Mouse (Mus musculus) frontal cortex, adult (tissue): ENCODE results near the gene Bub1.
A peak's percentile ranks its signal among the peaks of the same experiment; 100 is the strongest.

Experiments used
- ATAC-seq: cut with Nextera tagmentation; 2 replicates; pipeline ENCODE4 v1.9.2; 2017; ENCODE audit warnings: mild to moderate bottlenecking, moderate library complexity, mixed read lengths; ENCODE audit not compliant: low TSS enrichment

Bub1 gene

GRCm38 (mm10) chr2:127831401-127832102 lies at the start of gene Bub1:
Gene Bub1, minus strand, starts transcription at chr2:127831865.
- ATAC-seq: peak; percentile 100

GRCm38 (mm10) chr2:127881063-127881462 lies 49.4 kb upstream of the Bub1 start:
- ATAC-seq: no peak

GRCm38 (mm10) chr2:127864381-127864780 lies 32.7 kb upstream of the Bub1 start:
- ATAC-seq: no peak

DNA sequence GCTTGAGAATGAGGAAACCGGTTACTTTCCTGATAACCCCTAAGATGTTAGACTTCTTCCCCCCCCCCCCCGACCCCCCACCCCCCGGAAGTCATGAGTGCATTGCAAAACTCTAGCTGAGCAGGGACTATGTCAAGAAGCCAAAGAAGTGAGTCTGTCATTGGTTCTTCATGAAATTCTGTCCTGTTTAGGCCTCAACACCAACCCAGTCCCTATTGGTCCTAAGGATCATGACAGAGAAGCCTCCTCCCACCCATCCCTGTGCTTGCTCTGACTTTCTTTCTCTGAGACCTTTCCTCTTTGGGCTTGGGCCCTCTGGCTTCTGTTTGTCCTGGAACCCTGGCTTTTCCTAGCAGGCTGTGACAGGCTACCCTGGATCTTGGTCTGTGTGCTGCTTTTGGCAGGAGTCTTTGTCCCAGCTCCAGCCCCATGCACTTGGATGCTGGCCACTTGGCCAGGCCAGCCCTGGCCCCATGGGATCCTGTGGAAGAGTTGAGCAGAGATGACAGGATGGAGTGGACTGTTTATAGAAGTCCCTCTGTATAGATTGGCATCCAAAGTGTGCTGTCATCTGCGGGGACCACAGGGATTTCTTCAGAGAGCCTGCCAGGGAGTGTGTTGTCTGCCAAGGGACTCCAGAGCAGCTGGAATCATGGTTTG lies 22.8 kb upstream of the Bub1 start:
- 0 out of 2 replicates have a peak, but pooled peaks have one; percentile 20 for ATAC-seq

DNA sequence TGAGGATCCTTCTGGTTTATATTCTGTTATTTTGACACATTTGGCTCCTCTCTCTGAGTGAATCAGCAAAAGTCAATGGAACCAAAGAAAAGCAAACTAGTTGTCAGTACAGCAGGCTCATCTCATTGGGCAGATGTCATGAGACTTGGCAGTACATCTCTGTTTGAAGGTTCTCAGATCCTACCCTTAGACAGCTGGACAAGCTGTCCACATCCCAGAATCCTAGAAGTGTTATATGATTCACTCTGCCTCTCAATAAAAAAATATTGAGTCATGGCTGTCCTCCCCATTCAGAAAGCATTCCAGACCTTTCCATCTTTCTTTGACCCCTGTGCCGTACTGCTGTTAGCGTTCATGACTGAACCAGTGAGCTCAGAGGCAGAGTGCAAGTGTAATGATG lies 18.7 kb upstream of the Bub1 start:
- ATAC-seq: no peak

DNA sequence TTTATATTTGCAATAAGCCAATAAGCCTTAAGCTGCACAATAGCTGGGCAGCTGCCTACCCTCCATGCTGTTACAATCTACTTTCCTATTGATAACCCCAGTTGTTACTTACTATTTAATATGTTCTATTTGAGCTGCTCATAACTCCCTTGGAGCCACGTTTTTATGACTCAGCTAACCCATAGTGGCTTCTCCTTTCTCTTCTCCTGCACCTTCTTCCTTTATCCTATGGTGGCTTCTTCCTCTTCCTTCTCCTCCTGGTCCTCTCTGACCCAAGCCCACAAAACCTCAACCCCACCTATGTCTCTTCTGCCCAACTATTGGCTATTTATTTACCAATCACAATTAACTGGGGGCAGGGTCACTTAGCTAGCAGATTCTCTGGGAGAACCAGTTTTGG lies 14.9 kb upstream of the Bub1 start:
- ATAC-seq: no peak

DNA sequence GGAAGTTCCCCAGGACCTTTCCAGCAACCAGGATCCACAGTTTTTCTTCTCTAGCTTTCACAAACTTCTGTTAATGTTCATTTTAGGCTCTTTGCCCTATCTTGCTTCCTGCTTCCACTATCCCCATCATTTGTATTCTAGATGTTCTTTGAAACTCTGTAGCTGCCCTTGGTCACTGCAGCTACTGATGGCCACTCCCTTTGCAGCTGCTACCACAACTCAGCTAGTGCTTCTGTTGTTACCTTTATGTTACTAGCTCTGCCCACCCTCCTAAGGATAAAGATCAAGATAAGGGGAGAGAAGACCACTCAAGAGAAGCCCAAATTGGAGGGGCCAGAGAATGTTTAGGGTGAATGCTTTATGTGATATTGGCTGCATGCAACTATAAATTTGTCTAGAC lies 14.3 kb upstream of the Bub1 start:
- ATAC-seq: no peak

DNA sequence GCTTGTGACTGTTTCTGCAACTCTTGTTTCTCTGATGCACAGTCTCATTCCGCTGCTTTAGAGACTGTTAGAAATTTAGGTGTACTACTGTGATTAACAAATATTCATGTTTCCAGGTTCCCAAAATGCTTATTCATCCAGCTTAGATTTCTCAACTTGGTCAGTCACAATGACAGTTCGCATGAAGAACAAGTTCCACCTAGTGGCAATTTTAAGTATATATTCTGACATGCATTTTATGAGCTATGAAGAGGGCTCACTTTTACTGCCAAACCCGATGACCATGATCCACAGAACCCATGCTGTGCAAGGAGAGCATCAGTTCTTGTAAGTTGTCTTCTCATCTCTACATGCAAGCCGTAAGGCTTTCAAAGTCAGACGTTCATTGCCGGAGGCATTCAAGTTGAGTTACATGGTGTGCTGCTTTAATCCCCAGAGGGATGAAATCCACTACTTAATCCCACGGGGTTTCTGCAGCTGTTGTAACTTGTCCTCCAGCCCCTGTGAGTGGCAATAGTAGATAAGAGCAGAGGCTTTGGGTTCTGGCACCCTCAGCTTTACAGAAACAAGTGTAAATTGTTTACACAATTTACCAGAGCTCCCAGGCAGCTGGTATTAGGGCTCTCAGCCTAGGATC lies 13.8 kb upstream of the Bub1 start:
- ATAC-seq: peak; percentile 81

DNA sequence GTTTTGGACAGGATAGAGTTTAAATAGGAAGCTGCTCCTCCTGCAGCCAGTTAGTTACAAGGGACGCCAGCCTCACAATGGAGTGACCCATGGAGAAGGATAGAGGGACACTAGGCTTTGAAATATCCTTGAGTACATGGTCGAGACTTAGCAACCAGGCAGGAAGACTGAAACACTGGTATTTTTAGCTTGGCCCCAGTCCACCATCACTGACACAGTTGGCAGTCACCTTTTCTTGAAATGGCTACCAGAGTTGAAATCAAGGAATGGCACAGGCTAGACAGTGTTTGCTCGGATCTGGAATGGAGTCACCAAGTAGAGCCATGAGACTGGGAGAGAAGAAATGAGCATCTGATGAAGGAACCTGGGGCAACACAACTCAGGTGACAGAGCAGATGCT lies 10.8 kb upstream of the Bub1 start:
- ATAC-seq: no peak

DNA sequence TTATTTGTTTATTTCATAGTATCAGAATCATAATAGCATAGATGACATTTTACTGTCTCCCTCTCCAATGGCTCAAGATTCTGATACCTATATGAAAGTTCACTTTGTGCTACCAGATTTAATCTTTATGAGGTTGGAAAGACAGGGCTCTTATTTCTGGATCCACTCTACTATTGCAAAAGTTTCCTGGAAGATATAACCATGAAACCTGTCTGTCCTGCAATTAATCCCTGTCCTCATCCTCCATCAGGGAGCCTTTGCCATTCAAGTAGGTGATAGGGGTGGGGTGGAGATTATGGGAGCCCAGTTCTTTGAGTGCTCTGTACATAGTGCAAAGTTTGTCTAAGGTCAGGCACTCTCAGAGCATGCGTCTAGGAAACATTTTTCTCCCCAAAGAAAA lies 9.7 kb upstream of the Bub1 start:
- no peak for ATAC-seq

GRCm38 (mm10) chr2:127839425-127839824 lies 7.8 kb upstream of the Bub1 start:
- ATAC-seq: no peak

DNA sequence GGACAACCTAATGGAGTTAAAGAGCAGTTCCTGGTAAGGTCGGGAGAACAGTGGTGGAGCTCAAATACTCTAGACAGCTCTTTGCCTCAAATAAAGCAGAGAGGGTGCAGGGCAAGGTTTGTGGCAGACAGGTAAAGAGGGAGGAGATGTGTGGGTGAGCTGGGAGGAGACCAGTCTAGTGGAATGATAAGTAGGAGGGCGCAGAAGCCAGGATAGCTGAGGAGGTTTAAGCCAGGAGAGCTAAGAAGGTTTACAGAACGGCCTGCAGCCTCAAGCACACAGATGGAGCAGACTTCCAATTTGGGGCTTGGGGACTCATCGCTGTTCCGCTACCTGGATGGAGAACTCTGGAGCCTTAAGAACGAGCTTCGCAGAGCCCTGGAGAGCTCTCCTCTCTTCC lies 6.9 kb upstream of the Bub1 start, which contains the start of gene Acoxl:
Acoxl (plus strand) TSS at position 301 of the 400 bp plus-strand sequence.
- no peak for ATAC-seq

GRCm38 (mm10) chr2:127832833-127833190 lies 1.1 kb upstream of the Bub1 start:
- ATAC-seq: no peak

GRCm38 (mm10) chr2:127832103-127832832 lies 603 bp upstream of the Bub1 start:
- ATAC-seq: peak; percentile 38

DNA sequence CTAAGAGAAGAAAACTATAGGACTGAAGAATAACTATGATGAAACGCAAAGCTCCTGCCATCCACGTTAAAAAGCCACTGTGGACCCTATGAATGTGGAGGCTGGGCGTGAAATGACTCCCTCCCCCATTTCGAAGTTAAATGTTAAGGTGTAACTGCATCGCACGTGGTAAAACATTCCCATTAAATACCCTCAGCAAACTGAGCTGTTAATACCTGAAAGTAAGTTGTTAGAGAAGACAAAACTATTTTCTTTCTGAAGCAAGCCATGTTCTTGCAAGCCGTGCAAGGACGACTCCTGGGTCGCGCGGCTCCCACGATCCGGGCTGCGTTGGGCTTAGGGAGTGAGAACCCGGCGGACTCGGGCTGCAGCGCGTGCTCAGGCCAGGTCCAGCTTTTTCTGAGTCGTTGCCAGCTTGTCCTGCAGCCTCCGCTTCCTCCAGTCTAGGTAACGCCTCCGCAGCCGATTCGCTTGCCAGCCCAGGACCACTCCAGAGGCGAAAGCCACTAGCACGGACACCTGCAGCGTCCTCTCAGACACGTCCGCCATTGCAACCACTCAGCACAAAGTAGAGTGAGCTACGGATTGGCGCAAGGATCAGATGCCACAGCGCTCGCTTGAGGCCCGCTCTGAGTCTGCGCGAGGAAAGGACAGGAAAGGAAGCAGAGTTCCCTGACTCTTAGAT lies 39.6 kb downstream of the Bub1 start, which contains the start of gene Mtln:
Mtln (minus strand) TSS at position 570 of the 685 bp plus-strand sequence.
- peak; percentile 99 for ATAC-seq

DNA sequence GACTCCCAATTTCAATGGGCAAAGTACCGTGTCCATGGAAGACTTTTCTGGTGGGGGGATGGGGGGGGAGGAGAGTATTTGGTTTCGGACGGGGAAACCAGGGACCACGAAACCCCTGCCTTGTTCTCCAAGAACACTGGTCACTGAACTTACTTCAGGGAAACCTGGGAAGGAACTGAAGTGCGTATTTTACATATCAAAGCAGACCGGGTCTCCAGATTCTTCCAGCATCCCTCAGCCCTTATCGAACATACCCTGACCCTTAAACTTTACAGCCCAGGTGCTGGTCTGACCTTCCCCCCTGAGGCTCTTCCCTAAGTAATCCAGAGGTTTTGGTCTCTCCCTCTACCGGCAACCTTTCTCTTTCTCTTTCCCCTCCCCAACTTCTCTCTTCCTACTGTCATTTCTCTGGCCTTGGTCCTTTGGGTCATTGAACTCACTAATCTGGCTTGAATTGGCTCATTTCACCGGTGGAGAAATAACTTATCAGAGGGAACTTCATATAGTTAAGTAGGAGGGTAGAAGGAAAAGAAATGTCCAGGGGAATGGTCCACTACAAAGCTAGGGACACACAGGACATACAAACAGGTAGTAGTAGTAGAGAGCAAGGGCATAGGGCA lies 41.9 kb downstream of the Bub1 start:
- no peak for ATAC-seq

- peak; percentile 21; the same call in 1 of the 2 replicates for ATAC-seq
Observed at GRCm38 (mm10) chr2:127789138-127789537, 42.5 kb downstream of the Bub1 start.

GRCm38 (mm10) chr2:127788440-127789116 lies 43.1 kb downstream of the Bub1 start, which contains the start of gene Nphp1:
Gene Nphp1, minus strand, starts transcription at chr2:127788897.
- ATAC-seq: peak; percentile 86

GRCm38 (mm10) chr2:127787226-127787625 lies 44.4 kb downstream of the Bub1 start:
- ATAC-seq: no peak

GRCm38 (mm10) chr2:127778451-127778850 lies 53.2 kb downstream of the Bub1 start:
- ATAC-seq: no peak
